Mouse (Mus musculus) embryonic fibroblast, embryonic 13.5 days (primary cell): ENCODE measurements around the gene Serpinf1.

Source experiments
- CTCF ChIP-seq: IDR thresholded peaks from 2 replicates; pipeline ENCODE4 v1.5.1; 2011; ENCODE audit warnings: mild to moderate bottlenecking, control low read depth, low read length, moderate library complexity, borderline replicate concordance; ENCODE audit not compliant: insufficient read depth
- POLR2A ChIP-seq: IDR thresholded peaks from 2 replicates; pipeline ENCODE4 v1.6.1; 2011; ENCODE audit warnings: low read depth, mild to moderate bottlenecking, control low read depth, low read length, moderate library complexity

GRCm38 (mm10) chr11:75406865-75407264, 15.6 kb downstream of the Serpinf1 start:
- TF ChIP-seq CTCF = peak; percentile 47; the same call in 1 of the 2 replicates
- TF ChIP-seq POLR2A = no peak
